Mouse (Mus musculus) brain, adult 2 months (tissue): ENCODE measurements around the gene Dhrs13.
"Not testable (repeated sequence)": the region's sequence is repeated elsewhere in the genome, so short reads cannot be mapped to it uniquely, and the experiment has no call there.

Source experiments
- DNase-seq: peaks from one replicate; pipeline ENCODE4 v3.0.0; 2011; ENCODE audit warnings: low read depth, low spot score

Dhrs13 gene

GRCm38 (mm10) chr11:78042290-78042870 lies 10.3 kb downstream of the Dhrs13 start:
- not testable (repeated sequence) for DNase-seq

GRCm38 (mm10) chr11:78044758-78045251 lies 12.7 kb downstream of the Dhrs13 start:
- DNase-seq: peak; percentile 94

- not testable (repeated sequence) for DNase-seq
These were observed 16.6 kb downstream of the Dhrs13 start for GRCm38 (mm10) chr11:78048637-78049036.

DNA sequence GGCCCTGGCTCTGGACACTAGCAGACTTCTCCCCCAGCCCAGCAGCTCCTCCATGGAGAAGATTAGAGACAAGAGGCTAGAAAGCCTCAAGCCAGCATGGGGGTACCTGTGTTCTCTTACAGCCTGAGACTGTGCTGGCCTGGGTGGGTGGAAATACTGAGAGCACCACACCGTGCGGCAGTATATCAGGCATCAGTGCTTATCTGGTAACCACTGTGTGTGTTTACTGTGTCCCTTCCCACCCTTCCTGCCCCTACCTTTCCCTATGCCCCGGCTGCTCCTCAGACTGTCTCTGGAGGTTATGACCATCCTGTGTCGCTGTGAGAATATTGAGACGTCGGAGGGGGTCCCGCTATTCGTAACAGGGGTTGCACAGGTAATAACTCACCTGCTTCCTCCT lies 21.0 kb downstream of the Dhrs13 start:
- DNase-seq: no peak

DNA sequence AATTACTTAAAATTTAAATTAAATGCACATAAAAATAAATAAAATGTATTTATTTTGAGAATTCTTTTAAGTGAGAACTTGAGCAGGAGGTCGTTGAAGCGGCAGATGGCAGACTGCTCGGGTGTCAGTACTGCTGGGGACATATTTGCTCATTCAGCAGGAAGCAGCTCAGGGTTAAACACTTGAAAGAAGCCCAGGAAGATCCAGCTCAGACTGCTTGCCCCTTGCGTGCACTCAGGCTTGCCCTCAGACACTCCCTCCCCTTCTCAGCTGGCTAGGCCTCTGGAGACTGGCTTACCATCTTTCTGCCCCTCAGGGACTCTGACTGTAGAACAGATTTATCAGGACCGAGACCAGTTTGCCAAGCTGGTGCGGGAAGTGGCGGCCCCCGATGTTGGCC lies 24.9 kb downstream of the Dhrs13 start:
- DNase-seq: no peak

DNA sequence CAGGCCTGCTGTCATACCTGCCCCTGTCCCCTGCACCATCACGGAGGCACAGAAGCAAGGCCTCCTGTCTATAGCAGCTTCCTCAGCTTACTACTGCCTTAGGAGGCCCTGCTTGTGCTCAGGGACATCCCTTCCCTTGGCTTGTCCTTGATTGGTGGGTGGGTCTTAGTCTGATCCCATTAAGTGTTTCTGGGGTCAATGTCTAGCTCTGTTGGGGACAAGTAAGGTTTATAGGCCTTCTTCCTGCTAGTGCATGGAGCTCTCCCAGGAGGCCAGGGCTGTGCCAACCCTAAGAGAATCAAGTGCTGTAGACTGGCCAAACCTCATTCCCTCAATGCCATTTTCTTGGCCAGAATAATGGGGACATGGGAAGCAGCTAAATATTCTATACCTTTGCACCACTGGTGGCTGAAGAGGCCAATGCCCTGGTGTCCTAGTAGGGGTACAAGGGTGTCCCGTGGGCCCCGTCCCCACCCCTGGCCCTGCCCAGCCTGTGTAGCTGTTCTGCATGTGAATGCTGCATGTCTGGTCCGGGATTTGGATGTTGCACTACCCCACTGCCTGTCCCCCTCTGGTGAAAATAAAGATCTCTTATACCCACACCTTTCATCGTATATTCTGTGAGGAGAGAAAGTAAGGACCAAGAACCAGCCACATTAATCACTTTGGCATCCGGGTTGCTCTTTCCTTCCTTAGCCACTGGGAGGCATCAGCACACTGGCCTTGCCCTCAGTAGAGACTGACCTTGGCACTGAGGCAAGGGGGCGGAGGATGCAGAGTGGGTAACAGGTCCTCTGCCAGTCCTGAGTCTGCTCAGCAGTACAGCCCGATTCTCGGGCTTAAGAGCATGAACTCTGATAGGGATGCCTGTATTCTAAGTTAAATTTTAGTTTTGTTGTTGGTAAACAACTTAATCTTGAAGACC lies 28.0 kb downstream of the Dhrs13 start:
- peak; percentile 74 for DNase-seq

DNA sequence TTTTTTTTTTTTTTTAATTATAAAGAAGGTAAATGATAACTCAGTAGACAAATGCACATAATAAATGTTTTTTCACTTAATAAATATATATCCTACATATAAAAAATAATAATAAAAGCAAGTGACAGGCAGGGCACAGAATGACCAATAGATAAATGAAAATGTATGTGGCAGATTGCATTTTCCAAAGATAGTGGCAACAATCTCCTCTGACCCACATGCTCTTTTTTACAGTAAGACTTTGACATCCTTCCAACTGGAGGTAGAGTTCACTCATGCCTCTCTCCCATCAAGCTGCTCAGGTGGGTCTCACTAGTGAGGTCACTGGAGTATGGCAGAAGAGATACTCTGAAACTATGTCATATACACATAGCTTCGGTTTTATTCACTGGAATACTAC lies 30.5 kb downstream of the Dhrs13 start:
- DNase-seq: no peak

DNA sequence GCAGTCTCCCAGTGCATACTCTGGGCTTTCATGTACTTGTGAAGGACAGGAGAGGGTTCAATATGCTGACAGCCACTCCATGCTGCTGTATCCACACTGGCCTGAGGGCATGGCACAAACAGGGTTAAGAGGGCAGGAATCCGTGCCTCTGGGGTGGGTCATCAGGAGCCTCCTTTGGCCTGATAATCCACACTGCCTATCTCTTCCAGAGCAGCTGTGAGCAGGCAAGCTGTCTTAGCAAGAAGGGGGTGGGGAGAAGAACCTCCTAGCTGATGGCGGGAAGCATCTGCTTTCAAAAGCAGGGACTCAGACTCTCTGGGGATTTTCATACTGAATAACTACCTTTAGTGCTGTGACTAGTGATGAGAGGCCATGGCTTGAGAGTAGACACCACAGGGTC lies 33.8 kb downstream of the Dhrs13 start:
- no peak for DNase-seq

- no peak for DNase-seq
These were observed 34.6 kb downstream of the Dhrs13 start for GRCm38 (mm10) chr11:78066641-78067040.

DNA sequence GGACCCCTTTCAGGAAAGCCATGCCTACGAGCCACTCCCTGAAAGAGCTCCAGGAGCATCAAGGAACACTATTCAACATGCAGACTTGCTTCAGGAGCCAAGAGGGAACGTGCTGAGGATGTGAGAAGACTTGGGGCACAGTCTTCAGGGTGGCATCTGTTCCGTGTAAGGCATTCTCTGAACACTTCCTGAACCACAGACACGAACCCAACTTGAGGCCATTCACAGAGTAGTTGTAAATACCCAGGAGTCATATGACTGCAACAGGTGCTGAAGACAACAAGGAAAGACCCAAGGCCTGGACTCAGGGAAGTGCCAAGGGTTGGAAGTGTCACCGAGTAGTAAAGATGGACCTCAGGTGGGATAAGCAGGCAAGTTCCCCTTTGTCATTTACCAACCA lies 35.5 kb downstream of the Dhrs13 start:
- no peak for DNase-seq

- no peak for DNase-seq
These were observed 37.0 kb downstream of the Dhrs13 start for GRCm38 (mm10) chr11:78069130-78069529.

GRCm38 (mm10) chr11:78069646-78070045 lies 37.6 kb downstream of the Dhrs13 start:
- no peak for DNase-seq

GRCm38 (mm10) chr11:78071938-78072337 lies 39.9 kb downstream of the Dhrs13 start:
- no peak for DNase-seq

DNA sequence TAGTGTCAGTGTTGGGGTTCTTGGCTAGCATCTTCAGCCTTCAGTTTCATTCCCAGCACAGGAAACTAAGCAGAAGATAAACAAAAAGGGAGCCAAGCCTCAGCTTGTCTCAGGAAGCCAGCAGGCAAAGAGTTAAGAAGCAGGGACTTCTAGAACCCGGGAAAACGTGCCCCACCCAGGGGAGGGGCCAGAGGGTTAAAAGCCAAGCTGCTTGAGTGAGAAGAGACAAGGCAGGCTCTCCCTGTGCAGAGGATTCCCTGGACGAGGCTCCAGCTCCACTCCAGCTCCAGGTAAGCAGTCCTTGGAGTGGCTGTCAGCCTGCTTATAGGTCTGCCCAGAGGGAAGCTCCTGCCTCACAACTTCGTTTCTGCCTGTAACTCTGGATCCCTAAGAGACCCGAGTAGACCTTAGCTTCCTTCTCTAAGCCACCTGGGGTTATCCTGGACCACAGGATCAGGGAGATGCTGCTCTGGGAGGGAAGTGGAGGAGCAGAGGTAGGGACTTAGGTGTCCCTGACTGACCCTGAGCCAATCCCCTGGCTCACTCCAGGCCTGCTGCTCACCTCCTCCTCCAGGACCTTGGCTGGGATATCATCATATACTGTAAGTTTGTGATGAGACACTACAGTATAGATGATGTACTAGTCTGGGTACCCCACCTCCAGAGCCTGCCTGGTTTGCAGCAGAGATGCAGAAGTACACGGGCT lies 40.5 kb downstream of the Dhrs13 start:
- no peak for DNase-seq

DNA sequence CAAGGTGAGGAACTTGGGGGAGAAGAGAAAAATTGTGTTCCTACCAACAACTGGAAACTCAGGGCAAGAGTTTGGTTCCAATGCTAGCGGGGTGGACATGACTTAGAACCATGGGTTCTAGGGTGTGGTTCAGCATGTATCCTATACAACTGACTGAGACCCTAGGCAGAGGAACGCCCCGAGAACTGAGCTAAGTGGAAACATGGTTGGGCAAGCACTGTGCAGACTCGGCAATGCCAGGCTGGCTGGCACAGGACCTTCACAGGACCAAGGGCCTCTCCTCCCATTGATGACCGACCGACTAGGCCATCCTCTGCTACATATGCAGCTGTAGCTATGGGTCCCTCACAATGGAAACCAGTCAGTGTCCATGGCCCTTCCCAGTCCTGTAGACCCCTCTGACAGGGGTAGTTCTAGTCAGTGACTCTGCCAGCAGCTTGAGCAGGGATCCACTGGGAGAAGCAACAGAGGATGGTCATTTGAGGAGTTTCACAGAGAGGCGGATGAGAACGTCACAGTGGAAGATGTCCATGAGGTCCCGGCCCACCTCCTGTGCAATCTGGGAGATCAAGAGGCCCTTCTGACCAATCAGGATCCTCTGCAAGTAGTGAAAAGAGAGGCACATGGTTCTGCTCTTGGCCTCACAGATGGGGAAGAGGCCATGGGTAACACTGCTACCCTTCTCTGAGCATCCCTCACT lies 41.6 kb downstream of the Dhrs13 start:
- no peak for DNase-seq

DNA sequence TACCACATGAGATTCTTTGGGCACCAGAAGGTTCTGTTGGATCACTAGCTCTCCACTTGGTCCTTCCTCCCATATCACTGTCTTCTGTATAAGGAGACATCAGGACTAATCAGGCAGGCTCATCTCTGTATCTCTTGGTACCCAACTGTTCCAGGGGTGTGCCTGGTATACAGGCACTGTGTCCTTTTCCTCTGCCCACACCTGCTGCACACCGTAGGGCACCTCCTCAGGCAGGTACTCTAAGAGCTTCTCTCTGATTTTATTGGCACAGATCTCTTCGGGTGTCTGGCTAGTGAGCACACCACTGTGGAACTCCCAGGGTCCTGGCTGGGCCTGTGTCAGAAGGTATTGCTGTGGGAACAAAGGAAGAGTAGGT lies 42.2 kb downstream of the Dhrs13 start:
- DNase-seq: no peak

DNA sequence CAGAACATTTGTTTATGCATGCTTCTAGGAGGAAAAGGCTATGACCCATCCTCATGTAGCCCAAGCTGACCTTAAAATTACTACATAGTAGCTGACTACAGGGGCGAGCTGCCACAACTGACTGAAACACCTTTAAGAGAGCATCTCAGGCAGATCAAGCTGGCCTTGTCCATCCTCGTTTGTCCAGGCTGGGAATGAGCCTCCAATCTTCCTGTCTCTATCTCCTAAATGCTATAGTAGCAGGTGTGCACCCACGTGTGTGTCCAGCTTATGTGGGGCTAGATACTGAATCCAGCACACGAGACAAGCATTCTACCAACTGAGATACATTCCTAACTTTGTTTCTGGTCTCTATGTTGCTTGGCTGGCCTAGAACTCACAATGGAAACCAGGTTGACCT lies 42.6 kb downstream of the Dhrs13 start:
- no peak for DNase-seq

GRCm38 (mm10) chr11:78079961-78080921 lies 48.2 kb downstream of the Dhrs13 start, which contains the start of gene Eral1:
Eral1 (minus strand) TSS chr11:78080383.
- DNase-seq: peak; percentile 97

GRCm38 (mm10) chr11:78083595-78083994 lies 51.5 kb downstream of the Dhrs13 start:
- DNase-seq: no peak

DNA sequence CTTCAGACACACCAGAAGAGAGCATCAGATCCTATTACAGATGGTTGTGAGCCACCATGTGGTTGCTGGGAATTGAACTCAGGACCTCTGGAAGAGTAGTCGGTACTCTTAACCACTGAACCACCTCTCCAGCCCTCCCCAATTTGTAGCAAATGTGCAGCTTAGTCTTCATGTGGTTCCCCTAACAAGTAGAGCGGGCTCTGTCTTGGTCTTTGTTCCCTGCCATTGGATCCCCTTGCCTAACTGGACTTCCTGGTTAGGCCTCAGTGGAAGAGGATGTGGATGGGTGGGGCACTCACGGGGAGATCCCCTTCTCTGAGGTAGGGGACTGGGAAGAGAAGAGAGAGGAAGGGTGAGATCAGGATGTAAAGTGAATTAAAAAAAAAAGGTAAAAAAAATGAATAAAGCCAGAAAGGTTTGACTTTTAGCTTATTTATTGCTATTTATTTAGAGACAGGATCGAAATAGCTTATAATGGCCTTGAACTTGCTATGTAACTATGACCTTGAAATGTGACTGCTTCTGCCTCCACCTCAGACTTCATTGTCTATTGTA lies 54.9 kb downstream of the Dhrs13 start:
- no peak for DNase-seq
